Mouse (Mus musculus): ENCODE measurements around the gene Herc3.

GRCm38 (mm10) chr6:58912842-58913241 lies 81.6 kb downstream of the Herc3 start:
- no peak for TF ChIP-seq CTCF (IDR thresholded peaks at IDR 0.05; ENCODE audit: insufficient read depth, low read depth, low read length)
- TF ChIP-seq POLR2A (IDR thresholded peaks at IDR 0.05; ENCODE audit: insufficient read depth, low read depth, low read length): no peak
